In the genomic region with DNA sequence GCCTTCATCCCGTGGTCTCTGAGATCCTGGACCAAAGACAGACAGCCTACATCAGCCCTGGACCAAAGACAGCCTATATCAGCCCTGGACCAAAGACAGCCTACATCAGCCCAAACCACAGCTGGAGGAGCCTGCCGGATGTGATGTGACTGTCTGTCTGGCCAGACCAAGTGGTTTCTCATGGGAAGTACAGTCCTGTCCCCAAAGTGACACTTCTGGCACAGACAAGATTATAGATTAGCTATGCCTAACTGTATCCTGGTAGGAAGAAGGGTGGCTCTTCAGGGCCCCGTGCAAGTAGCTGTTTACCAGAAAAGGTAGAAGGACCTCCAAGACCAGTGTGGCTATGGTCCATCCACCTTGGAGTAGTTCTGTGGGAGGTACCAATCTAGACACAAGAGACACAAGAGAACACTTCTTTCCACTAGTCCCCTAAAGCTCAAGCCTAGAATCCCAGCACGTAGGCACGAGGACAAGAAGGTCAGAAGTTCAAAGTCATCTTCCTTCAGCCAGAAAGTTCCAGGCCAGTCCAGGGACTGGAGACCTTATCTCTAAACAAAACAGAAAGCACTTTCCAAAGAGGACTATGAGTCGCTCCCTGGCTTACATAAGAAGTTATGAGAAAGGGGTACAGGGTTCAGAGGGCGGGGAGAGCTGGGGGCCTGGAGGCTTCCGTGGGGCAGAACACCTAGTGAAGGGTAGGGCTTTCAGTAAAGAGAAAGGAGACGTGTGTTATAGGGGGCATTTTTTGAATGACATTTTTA, we compare ENCODE assay signal across 15 mouse cellular contexts. TPM values are rescaled to one million over a fixed set of nuclear protein-coding genes. Genes with fewer than 3 reads are reported as not detected.
DNase-seq lines count a peak whose midpoint lies in the region; ATAC-seq and TF ChIP-seq lines count a peak whose summit lies in the region.
"Had no signal": no experiment of that assay in that cellular context is flagged by ENCODE, and none has a peak within 500 bp of the region (broad histone marks: within the 10 kb centered on the region; RNA-seq: fewer than 3 reads in every experiment).

No protein-coding gene starts in this region.

- H3K36me3 ChIP-seq in ES-Bruce4 (ENCODE audit: control insufficient read depth, insufficient read depth, low read length, poor library complexity, severe bottlenecking) = no peaks in the 10 kb centered on the region
- H3K36me3 ChIP-seq: neural tube, embryonic 15.5 days had no signal

- H3K4me1 ChIP-seq in ES-Bruce4 (ENCODE audit: control insufficient read depth, insufficient read depth, low read length) = peaks cover 23% of the 10 kb centered on the region

- TF ChIP-seq POLR2A in ES-Bruce4 (IDR thresholded peaks at IDR 0.05; ENCODE audit: insufficient read depth, low read length) = no peak

- peak; percentile 34 for DNase-seq in kidney, postnatal 10 days
- DNase-seq in kidney, adult 9 months = no peak
- peak; percentile 70 for DNase-seq in gonadal fat pad, adult 2 months (ENCODE audit: low read depth)
- DNase-seq in heart, postnatal 25 days (ENCODE audit: low spot score) = peak; percentile 64
- no peak for DNase-seq in left cerebral cortex, adult 18-20 months (ENCODE audit: low spot score in 2 of 2)
- no peak for DNase-seq in frontal cortex, postnatal 36 days (ENCODE audit: low spot score in 2 of 2)
- DNase-seq: adrenal gland, postnatal 36 days; cerebellum, adult 8-10 months; kidney, adult 18-20 months; layer of hippocampus, postnatal 36 days; midbrain, embryonic 14.5 days had no signal

- H3K27ac ChIP-seq in ES-Bruce4 (ENCODE audit: insufficient read depth, low read length) = peak overlapping the region; percentile 89
- H3K27ac ChIP-seq: neural tube, embryonic 15.5 days had no signal

- no peak overlapping the region for H3K4me3 ChIP-seq in ES-Bruce4 (ENCODE audit: low read depth, low read length)
- H3K4me3 ChIP-seq: limb, embryonic 15.5 days; neural tube, embryonic 15.5 days had no signal

- H3K27me3 ChIP-seq in ES-Bruce4 (ENCODE audit: control insufficient read depth, insufficient read depth, low read length, poor library complexity, severe bottlenecking) = no peaks in the 10 kb centered on the region
- H3K27me3 ChIP-seq: limb, embryonic 15.5 days; neural tube, embryonic 15.5 days had no signal

- H3K9ac ChIP-seq in ES-Bruce4 (ENCODE audit: low read depth, poor library complexity, severe bottlenecking) = no peak overlapping the region
- H3K9ac ChIP-seq: limb, embryonic 15.5 days; neural tube, embryonic 15.5 days had no signal

- no peak for TF ChIP-seq EP300 in ES-Bruce4 (IDR thresholded peaks at IDR 0.05; ENCODE audit: insufficient read depth, low read depth, low read length)

- no peaks in the 10 kb centered on the region for H3K9me3 ChIP-seq in ES-Bruce4 (replicated peaks; ENCODE audit: control insufficient read depth, insufficient read depth, low read length, poor library complexity, severe bottlenecking)
- H3K9me3 ChIP-seq: limb, embryonic 15.5 days; neural tube, embryonic 15.5 days had no signal

- ATAC-seq in frontal cortex, adult (ENCODE audit: low TSS enrichment) = no peak

- TF ChIP-seq CTCF in ES-Bruce4 (IDR thresholded peaks at IDR 0.05; ENCODE audit: low read depth, low read length) = no peak

- intact Hi-C loops in heart, postnatal 25 days (cut with DNase I) = no loop called here

RNA-seq across cellular contexts. Expression of a gene that starts 27.8 kb away (rescaled TPM):
- 77.5 and 77.7 TPM in 2 replicates for polyA plus RNA-seq in ES-Bruce4 (2011; ENCODE audit: insufficient read depth, insufficient read length, low read depth, missing spikeins)
- polyA plus RNA-seq in gonadal fat pad, adult 2 months (2012; rRNA removed) = 69.8 and 71.6 TPM in 2 replicates
- total RNA-seq in heart, postnatal 25 days (2021) = 10 to 100 TPM; 71.7 to 74.1 TPM
- total RNA-seq in left cerebral cortex, adult 18-20 months (2021) = 100 to 1,000 TPM; 203 to 219 TPM

Comparison
In these comparisons a context has a peak if more than half of its experiments do, and no peak if none do; other contexts are left out.
1. DNase-seq: peak in kidney, postnatal 10 days (single experiment), gonadal fat pad, adult 2 months (single experiment) and heart, postnatal 25 days (single experiment); none in kidney, adult 9 months (single experiment), left cerebral cortex, adult 18-20 months (0 of 2) and frontal cortex, postnatal 36 days (0 of 2).